Mouse (Mus musculus) bone marrow, adult 2 months (tissue): ENCODE measurements around the gene Olfr921. TPM values are rescaled to one million over a fixed set of nuclear protein-coding genes. Genes with fewer than 3 reads are reported as not detected.

Source experiments
- H3K27ac ChIP-seq: fragments of 200-500 bp; 2 replicates; pipeline ENCODE4 v1.5.1; 2012; ENCODE audit warnings: low read depth, mild to moderate bottlenecking, control low read depth, inconsistent platforms, low read length; ENCODE audit not compliant: control insufficient read depth, poor library complexity, insufficient read depth
- H3K4me1 ChIP-seq: fragments of 200-500 bp; 2 replicates; pipeline ENCODE4 v1.6.1; 2011; ENCODE audit warnings: low read length; ENCODE audit not compliant: control insufficient read depth, insufficient read depth
- H3K4me3 ChIP-seq: fragments of 200-500 bp; replicated peaks from 2 replicates; pipeline ENCODE3; 2011; ENCODE audit warnings: mild to moderate bottlenecking, low read depth, low read length, control low read depth; ENCODE audit not compliant: control insufficient read depth
- CTCF ChIP-seq: fragments of 200-500 bp; IDR thresholded peaks from 2 replicates; pipeline ENCODE4 v1.5.1; 2011; ENCODE audit warnings: low read length, control low read depth; ENCODE audit not compliant: control insufficient read depth, insufficient read depth
- POLR2A ChIP-seq: fragments of 200-500 bp; IDR thresholded peaks from 2 replicates; pipeline ENCODE4 v1.6.1; 2011; ENCODE audit warnings: low read depth, mild to moderate bottlenecking, control low read depth, low read length, borderline replicate concordance; ENCODE audit not compliant: control insufficient read depth
- WGBS: fragments of 180-500 bp; shearing (Covaris S2); methylation state at CpG from one replicate; pipeline ENCODE4 v1.1.7; 2018; 5-methylcytosine and 5-hydroxymethylcytosine counted together
- polyA plus RNA-seq: library from polyadenylated mRNA; stranded (reverse); fragments of >200 nt; gene quantifications from 2 replicates; pipeline ENCODE4 v1.2.4, GENCODE M21; 2011; ENCODE audit warnings: low replicate concordance; ENCODE audit not compliant: missing spikeins, insufficient read depth, insufficient read length

The Olfr921 gene
- not detected in 2 replicates for polyA plus RNA-seq

GRCm38 (mm10) chr9:38772768-38773167, at the start of gene Olfr921:
Olfr921 (plus strand) TSS chr9:38773068.
- no peak within 1 kb of the TSS for H3K4me3 ChIP-seq
- H3K4me1 ChIP-seq, result no peaks in the 10 kb centered on the region
- H3K27ac ChIP-seq, result no peak within 1 kb of the TSS
- no peak for TF ChIP-seq POLR2A

GRCm38 (mm10) chr9:38724044-38724443, 48.8 kb upstream of the Olfr921 start:
- 85% methylated on average over 1 of the region's 1 CpGs for WGBS
- Histone ChIP-seq H3K27ac (no peak overlapping the region), H3K4me1 (no peaks in the 10 kb centered on the region), H3K4me3 (no peak overlapping the region)
- TF ChIP-seq POLR2A, result no peak
- TF ChIP-seq CTCF, result no peak

- no peak for TF ChIP-seq CTCF
- TF ChIP-seq POLR2A, result no peak
- Histone ChIP-seq H3K4me1 (no peaks in the 10 kb centered on the region), H3K4me3 (no peak overlapping the region), H3K27ac (no peak overlapping the region)
- WGBS, result 55% methylated on average over 3 of the region's 3 CpGs
Observed at GRCm38 (mm10) chr9:38728218-38728617, 44.6 kb upstream of the Olfr921 start.

GRCm38 (mm10) chr9:38741408-38741807, 31.5 kb upstream of the Olfr921 start:
- H3K4me1 ChIP-seq, result no peaks in the 10 kb centered on the region; the same call in 1 of the 2 replicates
- 60% methylated on average over 1 of the region's 1 CpGs for WGBS
- H3K4me3 ChIP-seq, result no peak overlapping the region
- TF ChIP-seq POLR2A (no peak), CTCF (no peak)
- no peak overlapping the region for H3K27ac ChIP-seq

- TF ChIP-seq POLR2A, result no peak
- Histone ChIP-seq H3K4me1 (no peaks in the 10 kb centered on the region; the same call in 1 of the 2 replicates), H3K4me3 (no peak overlapping the region), H3K27ac (no peak overlapping the region)
- 63% methylated on average over 4 of the region's 4 CpGs for WGBS
Observed at GRCm38 (mm10) chr9:38744619-38745315, 28.1 kb upstream of the Olfr921 start.

- TF ChIP-seq POLR2A, result no peak
- no peak for TF ChIP-seq CTCF
- WGBS, result 85% methylated on average over 1 of the region's 1 CpGs
- no peaks in the 10 kb centered on the region for H3K4me1 ChIP-seq
Observed at GRCm38 (mm10) chr9:38751999-38752398, 20.9 kb upstream of the Olfr921 start, which contains the start of gene Olfr920. Olfr920 (plus strand) TSS chr9:38752299.

GRCm38 (mm10) chr9:38792689-38793088, 19.8 kb downstream of the Olfr921 start:
- WGBS, result 48% methylated on average over 2 of the region's 2 CpGs

More at GRCm38 (mm10) chr9:38751999-38752398, 20.9 kb upstream of the Olfr921 start, which contains the start of gene Olfr920:
- no peak within 1 kb of the TSS for H3K27ac ChIP-seq
- no peak within 1 kb of the TSS for H3K4me3 ChIP-seq

GRCm38 (mm10) chr9:38805696-38806095, 32.8 kb downstream of the Olfr921 start:
- Histone ChIP-seq H3K27ac (no peak overlapping the region), H3K4me3 (no peak overlapping the region), H3K4me1 (no peaks in the 10 kb centered on the region)
- no peak for TF ChIP-seq POLR2A
- no peak for TF ChIP-seq CTCF

More at GRCm38 (mm10) chr9:38792689-38793088, 19.8 kb downstream of the Olfr921 start:
- no peak overlapping the region for H3K4me3 ChIP-seq
- TF ChIP-seq POLR2A, result no peak
- TF ChIP-seq CTCF, result no peak
- no peak overlapping the region for H3K27ac ChIP-seq
- H3K4me1 ChIP-seq, result no peaks in the 10 kb centered on the region

GRCm38 (mm10) chr9:38814314-38814713, 41.4 kb downstream of the Olfr921 start, which contains the start of gene Olfr922:
Olfr922 (plus strand) TSS chr9:38814614.
- 56% methylated on average over 2 of the region's 2 CpGs for WGBS
- TF ChIP-seq CTCF (no peak), POLR2A (no peak)
- Histone ChIP-seq H3K27ac (no peak within 1 kb of the TSS), H3K4me3 (no peak within 1 kb of the TSS), H3K4me1 (no peaks in the 10 kb centered on the region)

GRCm38 (mm10) chr9:38815458-38815986, 42.7 kb downstream of the Olfr921 start:
- H3K27ac ChIP-seq, result no peak overlapping the region
- no peak overlapping the region for H3K4me3 ChIP-seq
- no peak for TF ChIP-seq POLR2A
- no peak for TF ChIP-seq CTCF
- 59% methylated on average over 1 of the region's 1 CpGs for WGBS
- no peaks in the 10 kb centered on the region for H3K4me1 ChIP-seq
